Mouse (Mus musculus): ENCODE results near the gene Wfdc15b. TPM values are rescaled to one million over a fixed set of nuclear protein-coding genes. Genes with fewer than 3 reads are reported as not detected.

Wfdc15b gene
- polyA plus RNA-seq, 1 experiment: not detected

DNA sequence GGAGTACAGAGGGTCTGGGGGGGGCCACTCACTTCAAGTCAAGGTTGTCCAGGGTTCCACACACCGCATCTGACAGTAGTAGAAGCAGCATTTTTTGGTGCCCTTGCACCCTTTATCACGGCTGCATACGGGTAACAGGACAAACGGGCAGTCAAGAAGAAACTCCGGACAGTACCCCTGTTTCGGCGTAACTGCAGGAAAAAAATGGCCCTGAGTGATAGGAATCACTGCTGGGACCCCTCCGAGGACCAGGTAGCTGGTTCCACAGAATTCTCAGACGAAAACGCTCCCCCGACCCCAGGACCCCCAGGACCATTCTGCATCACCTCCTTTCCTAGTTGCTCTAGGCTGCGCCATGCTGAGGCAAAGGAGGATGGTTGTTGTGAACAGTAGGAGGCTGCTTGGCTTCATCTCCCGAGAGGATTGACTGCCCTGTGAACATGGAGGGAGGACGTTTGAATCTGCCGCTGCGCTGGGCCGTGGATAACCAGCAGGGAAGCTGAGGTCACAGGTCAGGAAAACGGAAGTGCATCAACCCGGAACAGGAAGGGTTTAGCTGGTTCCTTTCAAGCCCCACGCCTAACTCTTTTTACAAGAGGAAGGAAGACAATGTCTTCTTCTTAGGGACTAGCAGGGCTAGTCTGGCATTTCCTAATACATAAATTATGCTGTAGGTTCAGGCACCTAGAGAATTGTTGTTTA, 21.7 kb downstream of the Wfdc15b start, which contains the start of gene Wfdc15a:
Wfdc15a (minus strand) TSS at position 505 of the 702 bp plus-strand sequence.
- no peaks in the 10 kb centered on the region for H3K4me1 ChIP-seq (ENCODE audit: control insufficient read depth, insufficient read depth, low read length)
- no peak for TF ChIP-seq POLR2A (IDR thresholded peaks at IDR 0.05; ENCODE audit: borderline replicate concordance, low read depth, low read length)
- TF ChIP-seq CTCF (IDR thresholded peaks at IDR 0.05; ENCODE audit: low read depth, low read length): no peak
- H3K27ac ChIP-seq (ENCODE audit: insufficient read depth, low read depth, low read length): no peak within 1 kb of the TSS
- no peak within 1 kb of the TSS for H3K4me3 ChIP-seq (ENCODE audit: insufficient read depth, low read length)

DNA sequence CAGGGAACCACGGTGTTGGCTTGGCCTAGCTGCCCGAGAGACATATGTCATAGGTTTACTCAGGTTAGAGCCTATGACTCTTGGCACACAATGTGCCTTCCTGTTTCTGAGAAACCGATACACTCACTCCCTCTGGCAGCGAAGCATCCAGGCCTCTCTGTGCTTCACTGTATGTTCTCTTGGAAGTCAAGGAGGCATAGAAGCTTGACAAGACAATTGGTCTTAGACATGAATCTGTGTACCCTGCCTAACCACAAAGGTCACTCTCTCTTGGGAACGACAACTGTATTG, 24.8 kb downstream of the Wfdc15b start:
- no peak overlapping the region for H3K4me3 ChIP-seq (ENCODE audit: insufficient read depth, low read length)
- H3K27ac ChIP-seq (ENCODE audit: insufficient read depth, low read depth, low read length): no peak overlapping the region
- H3K4me1 ChIP-seq (ENCODE audit: control insufficient read depth, insufficient read depth, low read length): no peaks in the 10 kb centered on the region
- TF ChIP-seq POLR2A (IDR thresholded peaks at IDR 0.05; ENCODE audit: borderline replicate concordance, low read depth, low read length) (no peak), CTCF (IDR thresholded peaks at IDR 0.05; ENCODE audit: low read depth, low read length) (no peak)

DNA sequence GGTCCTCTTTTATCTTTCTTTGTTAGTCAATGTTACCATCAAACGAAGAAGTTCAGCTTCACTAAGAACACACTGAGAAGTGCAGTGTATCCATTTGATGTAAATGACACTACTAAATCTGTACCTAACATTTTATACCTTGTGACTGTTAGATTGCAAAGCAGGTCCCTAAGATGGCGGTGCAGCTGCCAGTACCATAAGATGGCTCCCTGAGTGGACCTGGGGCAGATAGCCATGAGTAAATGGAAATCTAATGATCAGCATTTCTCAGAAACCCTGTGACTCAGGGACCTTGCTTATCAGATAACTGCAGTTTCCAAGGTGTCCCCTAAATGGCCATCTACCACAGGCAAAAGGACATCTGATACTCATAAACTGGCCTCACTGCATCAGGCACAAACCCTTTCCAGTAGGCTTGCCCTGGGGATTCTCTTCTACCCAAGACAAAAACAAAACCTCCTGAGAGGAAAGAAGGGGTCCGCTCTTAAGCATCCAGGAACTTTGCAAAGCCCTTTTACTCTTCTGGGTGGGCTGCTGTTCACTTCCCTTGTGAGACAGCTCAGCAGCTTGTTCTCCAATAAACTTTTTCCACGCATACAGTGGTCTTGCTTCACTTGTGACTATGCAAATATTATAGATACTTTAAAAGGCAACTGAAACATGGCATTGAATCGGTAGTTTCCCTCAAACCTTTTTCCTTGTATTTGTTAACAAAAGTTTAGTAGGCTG, 25.3 kb downstream of the Wfdc15b start:
- no peak for TF ChIP-seq CTCF (IDR thresholded peaks at IDR 0.05; ENCODE audit: low read depth, low read length)
- TF ChIP-seq POLR2A (IDR thresholded peaks at IDR 0.05; ENCODE audit: borderline replicate concordance, low read depth, low read length): no peak
- no peak overlapping the region for H3K4me3 ChIP-seq (ENCODE audit: insufficient read depth, low read length)
- H3K4me1 ChIP-seq (ENCODE audit: control insufficient read depth, insufficient read depth, low read length): no peaks in the 10 kb centered on the region
- no peak overlapping the region for H3K27ac ChIP-seq (ENCODE audit: insufficient read depth, low read depth, low read length)

DNA sequence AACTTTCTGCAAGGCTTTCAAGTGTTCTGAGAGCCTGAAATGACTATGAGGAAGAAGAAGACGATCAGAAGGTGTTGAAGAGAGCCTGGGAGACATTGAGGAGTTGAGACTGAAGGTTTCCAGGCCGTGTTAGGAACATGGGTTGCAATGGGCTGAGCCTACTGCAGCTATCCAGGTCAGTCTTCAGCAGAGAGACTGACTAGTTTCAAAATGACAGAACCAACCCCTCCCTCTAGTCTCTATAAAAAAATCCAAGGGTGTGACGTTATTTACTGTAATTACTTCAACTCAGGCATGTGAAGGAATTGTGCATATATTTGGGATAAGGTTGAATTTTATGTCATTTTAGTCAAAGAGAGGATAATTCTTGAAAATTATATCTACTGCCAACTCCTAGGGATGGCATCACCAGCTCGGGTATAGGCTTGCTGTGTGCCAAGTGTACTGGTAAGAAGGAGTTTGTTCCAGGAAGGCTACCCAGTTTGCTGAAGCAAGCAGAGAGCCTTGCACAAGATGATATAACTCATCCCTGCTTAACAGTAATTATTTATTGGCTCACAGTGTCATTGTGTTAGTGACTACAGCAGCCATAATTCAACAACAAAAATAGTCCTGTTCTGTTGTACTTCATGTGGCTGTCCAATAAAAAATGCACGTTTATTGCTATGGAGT, 26.4 kb downstream of the Wfdc15b start:
- Histone ChIP-seq H3K4me1 (ENCODE audit: control insufficient read depth, insufficient read depth, low read length) (no peaks in the 10 kb centered on the region), H3K4me3 (ENCODE audit: insufficient read depth, low read length) (no peak overlapping the region), H3K27ac (ENCODE audit: insufficient read depth, low read depth, low read length) (no peak overlapping the region)
- TF ChIP-seq CTCF (IDR thresholded peaks at IDR 0.05; ENCODE audit: low read depth, low read length) (no peak), POLR2A (IDR thresholded peaks at IDR 0.05; ENCODE audit: borderline replicate concordance, low read depth, low read length) (no peak)

DNA sequence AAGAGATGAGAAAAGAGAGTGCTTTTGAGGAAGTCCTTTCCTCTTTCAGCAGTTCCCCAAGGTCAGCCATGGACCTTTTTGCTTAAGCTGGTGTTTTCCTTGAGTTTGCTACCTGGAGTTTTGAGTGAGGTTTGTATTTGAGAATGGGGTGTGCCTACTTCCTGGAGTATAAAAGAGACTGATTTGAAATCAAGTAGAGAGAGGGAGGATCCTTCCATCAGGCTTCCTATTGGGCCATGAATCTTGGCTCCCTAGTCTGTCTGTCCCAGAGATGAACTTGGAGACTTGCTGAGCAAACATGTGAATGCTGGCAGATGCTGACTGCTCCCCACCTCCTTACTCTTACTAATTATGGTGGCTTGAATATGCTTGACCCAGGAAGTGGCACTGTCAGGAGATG, 29.2 kb downstream of the Wfdc15b start:
- TF ChIP-seq CTCF (IDR thresholded peaks at IDR 0.05; ENCODE audit: low read depth, low read length): no peak
- no peak for TF ChIP-seq POLR2A (IDR thresholded peaks at IDR 0.05; ENCODE audit: borderline replicate concordance, low read depth, low read length)
- no peak overlapping the region for H3K4me3 ChIP-seq (ENCODE audit: insufficient read depth, low read length)
- H3K27ac ChIP-seq (ENCODE audit: insufficient read depth, low read depth, low read length): no peak overlapping the region
- H3K4me1 ChIP-seq (ENCODE audit: control insufficient read depth, insufficient read depth, low read length): no peaks in the 10 kb centered on the region

DNA sequence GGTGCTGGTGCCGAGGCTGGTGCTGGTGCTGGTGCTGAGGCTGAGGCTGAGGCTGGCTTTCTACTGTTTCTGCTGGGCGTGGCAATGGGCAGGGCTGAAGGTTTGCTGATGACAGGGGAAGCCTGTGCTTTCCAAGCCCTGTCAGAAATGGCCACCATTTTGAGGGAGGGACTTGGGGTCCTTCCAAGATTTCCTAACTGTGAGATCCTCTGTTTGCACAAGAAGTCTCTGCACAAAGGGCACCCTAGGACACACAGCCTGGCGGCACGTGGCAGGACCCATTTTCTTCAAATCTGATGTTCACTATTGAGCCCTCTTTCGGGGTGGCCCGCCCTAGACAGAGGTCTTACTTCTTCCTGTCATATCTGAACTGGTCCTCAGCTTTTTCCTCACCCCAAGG, 30.9 kb downstream of the Wfdc15b start, which contains the start of gene Wfdc12:
Wfdc12 (minus strand) TSS at position 33 of the 400 bp plus-strand sequence.
- H3K4me1 ChIP-seq (ENCODE audit: control insufficient read depth, insufficient read depth, low read length): no peaks in the 10 kb centered on the region
- H3K27ac ChIP-seq (ENCODE audit: insufficient read depth, low read depth, low read length): no peak within 1 kb of the TSS
- no peak within 1 kb of the TSS for H3K4me3 ChIP-seq (ENCODE audit: insufficient read depth, low read length)
- TF ChIP-seq POLR2A (IDR thresholded peaks at IDR 0.05; ENCODE audit: borderline replicate concordance, low read depth, low read length): no peak
- no peak for TF ChIP-seq CTCF (IDR thresholded peaks at IDR 0.05; ENCODE audit: low read depth, low read length)

DNA sequence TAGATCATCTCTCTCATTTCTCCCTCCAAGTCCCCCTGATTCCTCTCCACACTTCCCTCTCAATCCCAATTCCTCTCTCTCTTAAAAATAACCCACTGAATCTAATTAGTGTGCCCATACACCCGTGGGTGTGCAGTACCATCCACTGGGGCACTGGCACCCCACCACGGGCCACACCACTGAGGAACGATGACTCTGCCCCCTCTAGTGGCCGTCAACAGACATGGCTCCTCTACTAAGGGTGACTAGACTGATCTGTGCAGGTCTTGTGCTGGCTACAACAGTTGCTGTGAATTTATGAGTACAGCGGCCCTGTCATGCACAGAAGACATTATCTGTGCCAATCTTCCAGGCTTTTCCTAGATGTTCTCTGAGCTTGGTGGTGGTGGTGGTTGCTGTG, 32.7 kb downstream of the Wfdc15b start:
- Histone ChIP-seq H3K4me3 (ENCODE audit: insufficient read depth, low read length) (no peak overlapping the region), H3K4me1 (ENCODE audit: control insufficient read depth, insufficient read depth, low read length) (no peaks in the 10 kb centered on the region), H3K27ac (ENCODE audit: insufficient read depth, low read depth, low read length) (no peak overlapping the region)
- TF ChIP-seq CTCF (IDR thresholded peaks at IDR 0.05; ENCODE audit: low read depth, low read length): peak; percentile 47
- TF ChIP-seq POLR2A (IDR thresholded peaks at IDR 0.05; ENCODE audit: borderline replicate concordance, low read depth, low read length): no peak

DNA sequence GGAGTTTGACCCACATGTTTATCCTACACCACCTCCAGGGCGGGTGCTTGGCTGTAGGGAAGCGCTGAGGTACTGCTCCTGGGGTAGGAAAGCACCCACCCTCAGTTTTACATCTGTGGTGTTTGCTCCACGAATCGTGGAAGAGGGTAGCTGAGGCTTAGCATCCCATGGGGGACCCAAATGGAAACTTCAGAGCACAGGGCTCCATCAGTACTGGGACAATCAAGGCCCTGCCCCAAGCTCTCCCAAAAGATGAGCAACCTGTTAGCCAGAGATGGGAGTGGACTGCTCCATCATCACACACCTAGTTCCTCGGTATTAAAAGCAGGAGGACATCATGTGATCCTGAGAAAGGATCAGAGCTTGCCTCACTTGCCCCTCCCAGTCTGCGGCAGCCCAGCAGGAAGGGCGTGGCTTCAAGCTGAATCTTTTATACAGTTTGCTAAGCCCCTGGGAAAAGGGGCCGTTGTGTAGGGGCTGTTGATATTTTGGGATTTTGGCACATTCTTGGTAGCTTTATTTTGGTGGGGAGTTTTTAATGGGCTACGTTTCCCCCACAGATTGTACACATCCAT, 37.2 kb downstream of the Wfdc15b start:
- H3K4me1 ChIP-seq (ENCODE audit: control insufficient read depth, insufficient read depth, low read length): no peaks in the 10 kb centered on the region
- TF ChIP-seq CTCF (IDR thresholded peaks at IDR 0.05; ENCODE audit: low read depth, low read length) (no peak), POLR2A (IDR thresholded peaks at IDR 0.05; ENCODE audit: borderline replicate concordance, low read depth, low read length) (no peak)
- H3K4me3 ChIP-seq (ENCODE audit: insufficient read depth, low read length): no peak overlapping the region
- H3K27ac ChIP-seq (ENCODE audit: insufficient read depth, low read depth, low read length): no peak overlapping the region

DNA sequence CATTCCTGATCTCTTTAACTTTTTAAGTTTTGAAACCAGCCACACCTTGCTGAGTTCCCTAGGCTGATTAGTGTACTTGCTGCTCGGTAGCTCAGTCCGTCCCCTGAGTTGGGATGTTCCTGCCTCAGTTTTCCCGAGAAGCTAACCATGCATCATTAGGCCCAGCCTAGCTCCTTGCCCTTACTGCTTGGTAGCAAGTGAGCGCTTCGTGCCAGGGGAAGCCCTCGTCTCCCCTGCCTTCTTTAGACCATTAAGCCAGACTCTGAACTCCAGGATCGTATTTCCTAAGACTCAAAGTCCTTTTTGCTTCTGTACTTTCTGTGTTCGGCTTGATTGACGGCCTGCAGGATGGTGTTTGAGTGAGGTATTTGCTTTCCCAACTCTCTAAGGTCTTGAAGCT, 38.1 kb downstream of the Wfdc15b start:
- Histone ChIP-seq H3K4me3 (ENCODE audit: insufficient read depth, low read length) (no peak overlapping the region), H3K27ac (ENCODE audit: insufficient read depth, low read depth, low read length) (no peak overlapping the region), H3K4me1 (ENCODE audit: control insufficient read depth, insufficient read depth, low read length) (no peaks in the 10 kb centered on the region)
- TF ChIP-seq POLR2A (IDR thresholded peaks at IDR 0.05; ENCODE audit: borderline replicate concordance, low read depth, low read length) (no peak), CTCF (IDR thresholded peaks at IDR 0.05; ENCODE audit: low read depth, low read length) (no peak)
